Mouse (Mus musculus): Measurements from ENCODE around the gene Sprr2a2. TPM values are rescaled to one million over a fixed set of nuclear protein-coding genes. Genes with fewer than 3 reads are reported as not detected.
"Not testable (repeated sequence)": the region's sequence is repeated elsewhere in the genome, so short reads cannot be mapped to it uniquely, and the experiment has no call there.

Sprr2a2 gene
- polyA plus RNA-seq, 1 experiment from 2014 or later: 14,516 TPM

GRCm38 (mm10) chr3:92223708-92224107 lies 8.0 kb downstream of the Sprr2a2 start:
- not testable (repeated sequence) for ATAC-seq (ENCODE audit: low FRiP score, low TSS enrichment); H3K36me3 ChIP-seq (ENCODE audit: control insufficient read depth, insufficient read depth, low read length); H3K9ac ChIP-seq (ENCODE audit: low read length); H3K27ac ChIP-seq (replicated peaks); H3K4me3 ChIP-seq (ENCODE audit: low read depth, low read length); DNase-seq (ENCODE audit: low spot score); H3K9me3 ChIP-seq (ENCODE audit: control insufficient read depth, low read length); H3K27me3 ChIP-seq (ENCODE audit: control insufficient read depth, insufficient read depth, low read length); H3K4me2 ChIP-seq (replicated peaks; ENCODE audit: low read depth); H3K4me1 ChIP-seq (replicated peaks; ENCODE audit: control insufficient read depth, insufficient read depth)

- 78% methylated on average over 3 of the region's 3 CpGs for WGBS
- not testable (repeated sequence) for H3K9me3 ChIP-seq (ENCODE audit: control insufficient read depth, low read length); H3K27ac ChIP-seq (replicated peaks); H3K27me3 ChIP-seq (ENCODE audit: control insufficient read depth, insufficient read depth, low read length); H3K4me3 ChIP-seq (ENCODE audit: low read depth, low read length); DNase-seq (ENCODE audit: low spot score); H3K36me3 ChIP-seq (ENCODE audit: control insufficient read depth, insufficient read depth, low read length); H3K4me1 ChIP-seq (replicated peaks; ENCODE audit: control insufficient read depth, insufficient read depth); H3K9ac ChIP-seq (ENCODE audit: low read length); ATAC-seq (ENCODE audit: low FRiP score, low TSS enrichment); H3K4me2 ChIP-seq (replicated peaks; ENCODE audit: low read depth)
These were observed 11.7 kb downstream of the Sprr2a2 start for GRCm38 (mm10) chr3:92227410-92227809.

GRCm38 (mm10) chr3:92236463-92237189 lies 20.9 kb downstream of the Sprr2a2 start:
- not testable (repeated sequence) for DNase-seq (ENCODE audit: low spot score); H3K4me1 ChIP-seq (replicated peaks; ENCODE audit: control insufficient read depth, insufficient read depth); H3K9ac ChIP-seq (ENCODE audit: low read length); H3K27me3 ChIP-seq (ENCODE audit: control insufficient read depth, insufficient read depth, low read length); H3K27ac ChIP-seq (replicated peaks); H3K4me3 ChIP-seq (ENCODE audit: low read depth, low read length); H3K4me2 ChIP-seq (replicated peaks; ENCODE audit: low read depth); H3K9me3 ChIP-seq (ENCODE audit: control insufficient read depth, low read length); H3K36me3 ChIP-seq (ENCODE audit: control insufficient read depth, insufficient read depth, low read length)
- peak; percentile 49 for ATAC-seq (ENCODE audit: low FRiP score, low TSS enrichment)
- no CpG with 5 or more reads among the region's 5 CpGs for WGBS

GRCm38 (mm10) chr3:92238736-92239135 lies 23.0 kb downstream of the Sprr2a2 start:
- not testable (repeated sequence) for H3K9me3 ChIP-seq (ENCODE audit: control insufficient read depth, low read length); ATAC-seq (ENCODE audit: low FRiP score, low TSS enrichment); H3K27me3 ChIP-seq (ENCODE audit: control insufficient read depth, insufficient read depth, low read length); H3K27ac ChIP-seq (replicated peaks); H3K9ac ChIP-seq (ENCODE audit: low read length); H3K4me2 ChIP-seq (replicated peaks; ENCODE audit: low read depth); H3K4me3 ChIP-seq (ENCODE audit: low read depth, low read length); DNase-seq (ENCODE audit: low spot score); H3K36me3 ChIP-seq (ENCODE audit: control insufficient read depth, insufficient read depth, low read length); H3K4me1 ChIP-seq (replicated peaks; ENCODE audit: control insufficient read depth, insufficient read depth)

- H3K27me3 ChIP-seq (ENCODE audit: control insufficient read depth, insufficient read depth, low read length): not testable (repeated sequence)
These were observed 23.5 kb downstream of the Sprr2a2 start for GRCm38 (mm10) chr3:92239197-92239596.

GRCm38 (mm10) chr3:92244833-92245232 lies 29.1 kb downstream of the Sprr2a2 start:
- not testable (repeated sequence) for DNase-seq (ENCODE audit: low spot score); ATAC-seq (ENCODE audit: low FRiP score, low TSS enrichment); H3K4me2 ChIP-seq (replicated peaks; ENCODE audit: low read depth); H3K27me3 ChIP-seq (ENCODE audit: control insufficient read depth, insufficient read depth, low read length); H3K4me1 ChIP-seq (replicated peaks; ENCODE audit: control insufficient read depth, insufficient read depth); H3K27ac ChIP-seq (replicated peaks); H3K4me3 ChIP-seq (ENCODE audit: low read depth, low read length); H3K9ac ChIP-seq (ENCODE audit: low read length); H3K36me3 ChIP-seq (ENCODE audit: control insufficient read depth, insufficient read depth, low read length); H3K9me3 ChIP-seq (ENCODE audit: control insufficient read depth, low read length)

More at GRCm38 (mm10) chr3:92239197-92239596, 23.5 kb downstream of the Sprr2a2 start:
- H3K9me3 ChIP-seq (ENCODE audit: control insufficient read depth, low read length); H3K4me1 ChIP-seq (replicated peaks; ENCODE audit: control insufficient read depth, insufficient read depth); H3K27ac ChIP-seq (replicated peaks); ATAC-seq (ENCODE audit: low FRiP score, low TSS enrichment); H3K9ac ChIP-seq (ENCODE audit: low read length); H3K4me3 ChIP-seq (ENCODE audit: low read depth, low read length); H3K36me3 ChIP-seq (ENCODE audit: control insufficient read depth, insufficient read depth, low read length); H3K4me2 ChIP-seq (replicated peaks; ENCODE audit: low read depth); DNase-seq (ENCODE audit: low spot score): not testable (repeated sequence)
- WGBS: no CpG with 5 or more reads among the region's 1 CpGs

GRCm38 (mm10) chr3:92246245-92246644 lies 30.5 kb downstream of the Sprr2a2 start:
- not testable (repeated sequence) for H3K9me3 ChIP-seq (ENCODE audit: control insufficient read depth, low read length); H3K4me2 ChIP-seq (replicated peaks; ENCODE audit: low read depth); H3K27ac ChIP-seq (replicated peaks); H3K36me3 ChIP-seq (ENCODE audit: control insufficient read depth, insufficient read depth, low read length); H3K9ac ChIP-seq (ENCODE audit: low read length); H3K4me1 ChIP-seq (replicated peaks; ENCODE audit: control insufficient read depth, insufficient read depth); H3K27me3 ChIP-seq (ENCODE audit: control insufficient read depth, insufficient read depth, low read length); DNase-seq (ENCODE audit: low spot score); H3K4me3 ChIP-seq (ENCODE audit: low read depth, low read length)
- WGBS: no CpG with 5 or more reads among the region's 10 CpGs
- ATAC-seq (ENCODE audit: low FRiP score, low TSS enrichment): peak; percentile 89

- DNase-seq (ENCODE audit: low spot score); H3K4me1 ChIP-seq (replicated peaks; ENCODE audit: control insufficient read depth, insufficient read depth); H3K27ac ChIP-seq (replicated peaks); ATAC-seq (ENCODE audit: low FRiP score, low TSS enrichment); H3K36me3 ChIP-seq (ENCODE audit: control insufficient read depth, insufficient read depth, low read length); H3K9me3 ChIP-seq (ENCODE audit: control insufficient read depth, low read length); H3K9ac ChIP-seq (ENCODE audit: low read length); H3K4me2 ChIP-seq (replicated peaks; ENCODE audit: low read depth); H3K4me3 ChIP-seq (ENCODE audit: low read depth, low read length); H3K27me3 ChIP-seq (ENCODE audit: control insufficient read depth, insufficient read depth, low read length): not testable (repeated sequence)
These were observed 32.8 kb downstream of the Sprr2a2 start for GRCm38 (mm10) chr3:92248494-92248893.

- not testable (repeated sequence) for H3K36me3 ChIP-seq (ENCODE audit: control insufficient read depth, insufficient read depth, low read length); H3K4me3 ChIP-seq (ENCODE audit: low read depth, low read length); H3K9me3 ChIP-seq (ENCODE audit: control insufficient read depth, low read length); H3K9ac ChIP-seq (ENCODE audit: low read length); H3K4me2 ChIP-seq (replicated peaks; ENCODE audit: low read depth); DNase-seq (ENCODE audit: low spot score); H3K27me3 ChIP-seq (ENCODE audit: control insufficient read depth, insufficient read depth, low read length); H3K27ac ChIP-seq (replicated peaks); H3K4me1 ChIP-seq (replicated peaks; ENCODE audit: control insufficient read depth, insufficient read depth)
- whole genome bisulfite sequencing: 86% methylated on average over 1 of the region's 2 CpGs
- peak; percentile 79 for ATAC-seq (ENCODE audit: low FRiP score, low TSS enrichment)
These were observed 34.7 kb downstream of the Sprr2a2 start for GRCm38 (mm10) chr3:92250450-92250849.
